Mouse (Mus musculus) lung, postnatal 10 days (tissue): ENCODE measurements around the gene Dync1li2.
A peak's percentile ranks its signal among the peaks of the same experiment; 100 is the strongest.

Source experiments
- DNase-seq: peaks from one replicate; pipeline ENCODE4 v3.0.0; 2021

The Dync1li2 gene

GRCm38 (mm10) chr8:104442299-104443124, at the start of gene Dync1li2:
TSS of gene Dync1li2 (minus strand) at chr8:104443047.
- DNase-seq = peak; percentile 95

GRCm38 (mm10) chr8:104479091-104479490, 36.2 kb upstream of the Dync1li2 start:
- DNase-seq = no peak

GRCm38 (mm10) chr8:104472465-104472864, 29.6 kb upstream of the Dync1li2 start:
- no peak for DNase-seq

- DNase-seq = no peak
Observed at GRCm38 (mm10) chr8:104467463-104467862, 24.6 kb upstream of the Dync1li2 start.

- no peak for DNase-seq
Observed at GRCm38 (mm10) chr8:104452177-104452576, 9.3 kb upstream of the Dync1li2 start.

- DNase-seq = no peak
Observed at GRCm38 (mm10) chr8:104448796-104449195, 5.9 kb upstream of the Dync1li2 start.

GRCm38 (mm10) chr8:104446016-104446415, 3.2 kb upstream of the Dync1li2 start:
- no peak for DNase-seq

- DNase-seq = no peak
Observed at GRCm38 (mm10) chr8:104445248-104445647, 2.4 kb upstream of the Dync1li2 start.

GRCm38 (mm10) chr8:104443125-104443679, 355 bp upstream of the Dync1li2 start:
- DNase-seq = no peak

- no peak for DNase-seq
Observed at GRCm38 (mm10) chr8:104441613-104442012, 1.2 kb downstream of the Dync1li2 start.

GRCm38 (mm10) chr8:104439461-104439860, 3.4 kb downstream of the Dync1li2 start:
- DNase-seq = no peak

GRCm38 (mm10) chr8:104437494-104438135, 5.2 kb downstream of the Dync1li2 start:
- no peak for DNase-seq

- DNase-seq = no peak
Observed at GRCm38 (mm10) chr8:104436591-104436990, 6.3 kb downstream of the Dync1li2 start.

GRCm38 (mm10) chr8:104436038-104436437, 6.8 kb downstream of the Dync1li2 start:
- peak; percentile 99 for DNase-seq

- no peak for DNase-seq
Observed at GRCm38 (mm10) chr8:104434826-104435354, 8.0 kb downstream of the Dync1li2 start.

- peak; percentile 54 for DNase-seq
Observed at GRCm38 (mm10) chr8:104434275-104434674, 8.6 kb downstream of the Dync1li2 start.

GRCm38 (mm10) chr8:104433191-104433842, 9.5 kb downstream of the Dync1li2 start:
- DNase-seq = no peak

- DNase-seq = no peak
Observed at GRCm38 (mm10) chr8:104432656-104433055, 10.2 kb downstream of the Dync1li2 start.

- no peak for DNase-seq
Observed at GRCm38 (mm10) chr8:104430230-104430629, 12.6 kb downstream of the Dync1li2 start.

- no peak for DNase-seq
Observed at GRCm38 (mm10) chr8:104427703-104428102, 15.1 kb downstream of the Dync1li2 start.

- DNase-seq = no peak
Observed at GRCm38 (mm10) chr8:104422313-104422712, 20.5 kb downstream of the Dync1li2 start.

- DNase-seq = no peak
Observed at GRCm38 (mm10) chr8:104416022-104416421, 26.8 kb downstream of the Dync1li2 start.

GRCm38 (mm10) chr8:104414204-104414603, 28.6 kb downstream of the Dync1li2 start:
- DNase-seq = no peak
